Mouse (Mus musculus): ENCODE measurements around the gene Cd300ld.
"Not testable (repeated sequence)": the region's sequence is repeated elsewhere in the genome, so short reads cannot be mapped to it uniquely, and the experiment has no call there.

The Cd300ld gene

DNA sequence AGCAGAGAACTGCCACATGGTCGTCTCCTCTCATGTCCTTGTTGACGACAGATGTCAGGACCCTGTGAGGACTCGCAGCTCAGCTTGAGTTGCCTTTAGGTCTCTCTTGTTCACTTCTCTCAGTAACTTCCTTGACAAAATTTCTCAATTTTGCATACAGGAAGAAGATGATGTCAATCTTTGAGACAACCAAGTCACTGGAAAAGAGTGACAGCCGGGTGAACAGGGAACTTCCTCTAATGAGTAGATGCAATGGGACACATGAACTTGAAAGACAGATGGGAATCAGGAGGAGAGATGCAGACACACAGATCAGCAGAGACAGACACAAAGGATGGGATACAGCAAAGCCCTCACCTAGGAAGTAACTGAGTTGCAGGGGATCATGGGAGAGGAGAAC, at the start of gene Cd300ld:
Cd300ld (minus strand) TSS at position 130 of the 400 bp plus-strand sequence.
- DNase-seq (ENCODE audit: low spot score in 2 of 2), result no peak

DNA sequence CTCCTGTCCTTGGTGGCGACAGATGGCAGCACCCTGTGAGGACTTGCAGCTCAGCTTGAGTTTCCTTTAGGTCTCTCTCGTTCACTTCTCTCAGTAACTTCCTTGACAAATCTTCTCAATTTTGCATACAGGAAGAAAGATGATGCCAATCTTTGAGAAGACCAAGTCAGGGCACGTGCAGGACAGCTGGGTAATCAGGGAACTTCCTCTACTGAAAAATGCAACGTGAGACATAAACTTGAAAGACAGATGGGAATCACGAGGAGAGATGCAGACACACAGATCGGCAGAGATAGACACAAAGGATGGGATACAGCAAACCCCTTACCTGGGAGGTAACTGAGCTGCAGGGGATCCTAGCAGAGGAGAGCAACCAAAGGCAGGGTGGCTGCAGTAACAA, 47.9 kb upstream of the Cd300ld start, which contains the start of gene Cd300ld5:
Cd300ld5 (minus strand) TSS at position 101 of the 400 bp plus-strand sequence.
- DNase-seq (ENCODE audit: low spot score in 2 of 2), result not testable (repeated sequence)

GRCm38 (mm10) chr11:115026912-115027311, 37.2 kb upstream of the Cd300ld start, which contains the start of gene Cd300ld4:
TSS of gene Cd300ld4 (minus strand) at chr11:115027012.
- not testable (repeated sequence) for DNase-seq (ENCODE audit: low spot score in 2 of 2)

GRCm38 (mm10) chr11:115016093-115016492, 26.4 kb upstream of the Cd300ld start, which contains the start of gene Cd300ld2:
TSS of gene Cd300ld2 (minus strand) at chr11:115016193.
- DNase-seq (ENCODE audit: low spot score in 2 of 2), result not testable (repeated sequence)

DNA sequence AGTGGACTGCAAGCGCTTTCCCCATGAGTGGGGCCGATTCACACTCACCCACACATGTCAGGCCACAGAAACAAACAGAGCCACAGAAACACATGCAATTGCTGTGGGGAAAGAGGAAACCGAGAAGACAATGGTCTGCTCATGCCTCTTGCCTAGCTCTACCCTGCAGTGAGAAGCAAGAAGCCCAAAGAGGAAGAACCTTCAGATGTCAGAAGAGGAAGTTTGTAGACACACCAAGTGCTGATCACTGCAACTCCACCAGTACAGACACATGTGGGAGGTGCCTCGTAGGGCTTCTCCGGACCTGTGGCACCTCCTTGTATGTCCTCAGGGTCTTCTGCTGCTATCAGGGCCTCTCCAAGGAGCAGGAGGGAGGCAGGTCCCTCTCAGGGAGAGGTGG, 14.3 kb upstream of the Cd300ld start:
- DNase-seq (ENCODE audit: low spot score in 2 of 2), result no peak

DNA sequence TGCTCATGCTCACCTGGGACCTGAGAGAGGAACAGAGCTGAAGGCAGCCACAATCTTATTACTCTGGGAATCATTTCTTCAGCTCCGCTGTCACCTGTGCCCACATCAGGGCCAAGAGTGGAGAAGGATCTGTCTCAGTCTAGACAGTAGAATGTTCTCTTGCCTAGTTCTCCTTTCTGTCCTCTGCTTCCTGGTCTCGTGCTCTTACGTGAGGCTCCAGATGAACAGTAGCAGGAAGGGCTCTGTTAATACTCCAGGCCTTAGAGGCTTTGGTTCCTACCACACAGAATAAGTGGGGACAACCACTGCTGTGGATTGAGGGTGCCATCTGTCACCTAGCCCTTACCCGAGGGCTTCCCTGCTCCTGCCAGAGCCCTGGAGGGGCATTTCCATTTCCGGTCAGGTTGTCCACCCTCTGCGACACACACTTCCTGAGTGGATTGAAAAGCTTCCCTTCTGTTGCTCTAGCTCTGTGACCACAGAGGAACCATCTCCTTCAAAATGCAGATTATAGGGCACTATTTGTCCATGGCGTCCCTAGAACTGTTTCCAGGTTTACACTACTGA, 11.8 kb upstream of the Cd300ld start, which contains the start of gene Cd300c2:
Cd300c2 (minus strand) TSS at position 407 of the 567 bp plus-strand sequence.
- no peak for DNase-seq (ENCODE audit: low spot score in 2 of 2)

DNA sequence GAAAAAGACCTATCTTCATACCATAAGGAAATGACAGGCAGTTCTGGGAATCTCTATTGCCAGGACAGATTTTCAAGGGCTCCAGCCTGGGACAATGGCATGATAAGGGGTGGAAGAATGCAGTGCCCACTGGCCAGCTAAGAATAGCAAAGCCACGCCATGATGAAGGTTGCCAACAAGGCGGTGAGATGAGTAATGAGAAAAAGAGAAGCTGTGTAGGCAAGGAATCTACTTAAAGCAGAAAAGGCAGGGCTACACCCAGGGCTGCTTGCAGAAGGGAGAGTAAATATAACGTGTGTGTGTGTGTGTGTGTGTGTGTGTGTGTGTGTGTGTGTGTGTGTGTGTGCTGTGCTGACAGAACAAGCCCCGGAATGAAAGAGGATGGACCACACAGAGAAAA, 7.9 kb downstream of the Cd300ld start:
- DNase-seq (ENCODE audit: low spot score in 2 of 2), result no peak

DNA sequence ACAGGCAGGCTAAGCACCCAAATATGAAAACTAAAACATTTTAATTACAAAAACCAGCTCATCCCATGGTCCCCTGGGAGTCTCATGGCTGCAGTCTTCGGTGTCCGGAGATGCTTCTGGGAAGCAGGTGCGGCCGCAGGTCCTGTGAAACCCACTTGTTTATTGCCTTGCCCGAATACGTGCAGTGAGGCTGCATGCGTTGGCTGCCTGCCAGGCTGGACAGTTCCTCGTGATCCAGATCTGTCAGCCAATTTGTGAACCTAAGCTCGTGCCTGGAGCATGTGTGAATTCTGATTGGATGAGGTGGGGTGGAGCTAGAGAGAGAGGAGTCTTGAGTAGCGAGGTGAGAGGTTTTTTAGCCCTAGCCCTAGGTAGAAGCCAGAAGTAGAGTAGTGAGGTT, 17.0 kb downstream of the Cd300ld start:
- no peak for DNase-seq (ENCODE audit: low spot score in 2 of 2)

GRCm38 (mm10) chr11:114968752-114969207, 20.9 kb downstream of the Cd300ld start, which contains the start of gene Cd300c:
TSS of gene Cd300c (minus strand) at chr11:114969157.
- no peak for DNase-seq (ENCODE audit: low spot score in 2 of 2)

DNA sequence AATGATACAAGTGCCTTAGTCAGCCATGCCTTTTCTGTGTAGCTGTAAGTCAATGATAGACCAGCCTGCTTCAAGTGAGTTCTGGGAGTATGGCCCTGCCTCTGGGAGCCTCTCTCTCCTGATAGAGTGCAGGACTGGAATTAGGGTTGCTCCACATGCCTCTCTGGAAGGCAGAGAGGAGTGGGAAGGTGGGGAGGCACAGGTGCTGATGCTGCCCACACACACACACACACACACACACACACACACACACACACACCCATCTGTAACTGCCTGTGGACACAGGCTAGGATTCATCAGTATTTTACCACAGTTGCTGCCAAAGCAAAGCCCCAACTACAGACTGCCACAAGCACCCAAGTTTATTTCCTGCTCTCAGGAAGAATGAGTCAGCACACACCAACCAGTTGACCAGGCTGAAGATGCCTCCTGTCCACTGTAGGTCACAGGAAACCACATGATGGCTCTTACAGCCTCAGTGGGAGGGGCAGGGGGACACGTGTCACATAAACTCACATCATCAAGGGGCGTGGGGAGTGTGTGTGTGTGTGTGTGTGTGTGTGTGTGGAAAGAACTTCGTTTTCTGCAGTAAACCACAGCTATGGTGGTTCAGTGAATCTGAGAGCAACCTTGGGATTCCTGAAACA, 24.4 kb downstream of the Cd300ld start:
- no peak for DNase-seq (ENCODE audit: low spot score in 2 of 2)

DNA sequence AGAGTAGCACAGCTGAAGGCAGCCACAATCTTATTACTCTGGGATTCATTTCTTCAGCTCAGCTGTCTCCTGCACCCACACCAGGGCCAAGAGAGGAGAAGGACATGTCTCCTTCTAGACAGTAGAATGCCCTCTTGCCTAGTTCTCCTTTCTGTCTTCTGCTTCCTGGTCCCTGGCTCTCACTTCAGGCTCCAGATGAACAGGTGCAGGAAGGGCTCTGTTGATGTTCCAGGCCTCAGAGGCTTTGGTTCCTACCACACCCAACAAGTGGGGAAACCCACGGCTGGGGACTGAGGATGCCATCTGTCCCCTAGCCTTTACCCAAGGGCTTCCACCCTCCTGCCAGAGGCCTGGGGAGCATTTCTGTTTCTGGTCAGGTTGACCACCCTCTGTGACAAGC, 29.4 kb downstream of the Cd300ld start:
- DNase-seq (ENCODE audit: low spot score in 2 of 2), result no peak

DNA sequence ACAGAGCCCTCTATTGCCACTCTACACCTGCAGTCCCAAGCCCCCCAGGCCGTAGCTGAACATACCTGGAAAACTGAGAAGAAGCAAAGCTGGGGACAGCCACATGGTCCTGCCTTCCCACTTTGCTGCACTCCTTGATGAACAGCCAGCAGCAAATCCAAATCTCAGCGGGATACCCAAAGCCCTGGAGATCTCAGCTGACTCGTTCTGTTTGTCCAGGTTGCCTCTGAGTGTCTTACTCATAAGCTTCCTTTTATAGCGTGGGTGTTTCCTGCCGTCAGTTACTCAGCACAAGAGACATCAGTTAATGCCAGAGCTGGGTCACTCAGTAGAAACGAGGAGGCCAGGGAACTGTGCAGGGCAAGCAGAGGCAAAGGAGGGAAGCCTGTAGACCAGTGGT, 55.6 kb downstream of the Cd300ld start, which contains the start of gene Cd300lb:
Cd300lb (minus strand) TSS at position 243 of the 400 bp plus-strand sequence.
- DNase-seq (ENCODE audit: low spot score in 2 of 2), result no peak

- DNase-seq (ENCODE audit: low spot score in 2 of 2), result no peak
Observed at GRCm38 (mm10) chr11:114933591-114933990, 56.1 kb downstream of the Cd300ld start.
